Mouse (Mus musculus) gastrocnemius, adult 18-20 months (tissue): Measurements from ENCODE around the gene Casp7. TPM values are rescaled to one million over a fixed set of nuclear protein-coding genes. Genes with fewer than 3 reads are reported as not detected.
"Not testable (repeated sequence)": the region's sequence is repeated elsewhere in the genome, so short reads cannot be mapped to it uniquely, and the experiment has no call there.

Experiments used
- DNase-seq: peaks from one replicate; pipeline ENCODE4 v3.0.0; 2021; ENCODE audit warnings: low spot score
- long read RNA-seq, 2 experiments: library from polyadenylated mRNA; stranded (forward); transcript quantifications; one replicate each; pipeline ENCODE4 v2.0.0; 2021
- total RNA-seq, 2 experiments: library from RNA; stranded (reverse); gene quantifications; 2 replicates each; pipeline ENCODE4 v1.2.3; 2021

Casp7 gene
- 1 to 10 TPM; 3.3 to 3.7 TPM for total RNA-seq
- long read RNA-seq, experiment 1, partial matches to known transcripts: 1 of 5 reads
- long read RNA-seq, experiment 1, other reads (novel, unspliced or antisense): 0 of 5 reads
- long read RNA-seq, experiment 2: 0 reads

- peak; percentile 57 for DNase-seq
These were observed at the start of gene Casp7 for GRCm38 (mm10) chr19:56396669-56397621. TSS of gene Casp7 (plus strand) at chr19:56397129.

GRCm38 (mm10) chr19:56349295-56349694 lies 47.6 kb upstream of the Casp7 start:
- DNase-seq: no peak

GRCm38 (mm10) chr19:56353689-56354088 lies 43.2 kb upstream of the Casp7 start:
- DNase-seq: no peak

GRCm38 (mm10) chr19:56355201-56355600 lies 41.7 kb upstream of the Casp7 start:
- DNase-seq: no peak

- DNase-seq: peak; percentile 80
These were observed 40.2 kb upstream of the Casp7 start for GRCm38 (mm10) chr19:56356480-56357373.

- not testable (repeated sequence) for DNase-seq
These were observed 39.6 kb upstream of the Casp7 start for GRCm38 (mm10) chr19:56357374-56357708.

- DNase-seq: no peak
These were observed 38.0 kb upstream of the Casp7 start for GRCm38 (mm10) chr19:56358890-56359289.

- no peak for DNase-seq
These were observed 33.0 kb upstream of the Casp7 start for GRCm38 (mm10) chr19:56363721-56364460.

GRCm38 (mm10) chr19:56364563-56364962 lies 32.4 kb upstream of the Casp7 start:
- no peak for DNase-seq

- DNase-seq: no peak
These were observed 30.8 kb upstream of the Casp7 start for GRCm38 (mm10) chr19:56366168-56366567.

- DNase-seq: peak; percentile 53
These were observed 30.3 kb upstream of the Casp7 start for GRCm38 (mm10) chr19:56366625-56367024.

- no peak for DNase-seq
These were observed 29.2 kb upstream of the Casp7 start for GRCm38 (mm10) chr19:56367778-56368177.

- DNase-seq: no peak
These were observed 28.0 kb upstream of the Casp7 start for GRCm38 (mm10) chr19:56368912-56369311.

- no peak for DNase-seq
These were observed 26.4 kb upstream of the Casp7 start for GRCm38 (mm10) chr19:56370389-56371150.

- no peak for DNase-seq
These were observed 24.7 kb upstream of the Casp7 start for GRCm38 (mm10) chr19:56372226-56372625.

GRCm38 (mm10) chr19:56373246-56373645 lies 23.7 kb upstream of the Casp7 start:
- no peak for DNase-seq

- no peak for DNase-seq
These were observed 22.9 kb upstream of the Casp7 start for GRCm38 (mm10) chr19:56374011-56374410.

GRCm38 (mm10) chr19:56378007-56378406 lies 18.9 kb upstream of the Casp7 start:
- no peak for DNase-seq

- DNase-seq: peak; percentile 65
These were observed 18.3 kb upstream of the Casp7 start for GRCm38 (mm10) chr19:56378554-56379172.

GRCm38 (mm10) chr19:56380341-56380740 lies 16.6 kb upstream of the Casp7 start:
- no peak for DNase-seq
